8 mouse cellular contexts compared by ENCODE assay signal in the genomic region with DNA sequence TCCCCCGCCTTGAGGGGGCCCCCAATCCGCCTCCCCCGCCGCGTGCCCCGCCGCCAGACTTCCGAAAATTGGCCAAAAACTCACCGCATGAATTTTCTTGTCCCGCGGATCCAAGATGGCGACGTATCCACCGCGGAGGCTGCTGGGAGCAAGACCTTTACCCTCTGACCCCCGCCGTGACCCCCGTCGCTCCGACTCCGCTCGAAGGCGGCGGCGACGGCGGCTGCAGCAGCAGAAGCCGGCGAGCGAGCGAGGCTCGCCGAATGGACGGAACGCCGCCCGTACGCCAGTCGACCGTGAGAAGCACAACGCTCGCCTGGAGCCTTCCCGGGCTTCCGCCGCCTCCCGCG. TPM values are rescaled to one million over a fixed set of nuclear protein-coding genes. Genes with fewer than 3 reads are reported as not detected.
A peak's percentile ranks its signal among the peaks of the same experiment; 100 is the strongest.
DNase-seq lines count a peak whose midpoint lies in the region; ATAC-seq and TF ChIP-seq lines count a peak whose summit lies in the region.

Gene Cnot2, minus strand, starts transcription at position 143 of the 350 bp plus-strand sequence.

- H3K9ac ChIP-seq in lung, postnatal 0 days (replicated peaks; ENCODE audit: low read depth) = peak within 1 kb of the TSS; percentile 89

- peaks cover 14% of the 10 kb centered on the region; the same call in 1 of the 2 replicates for H3K36me3 ChIP-seq in hindbrain, embryonic 10.5 days
- H3K36me3 ChIP-seq in lung, postnatal 0 days (ENCODE audit: insufficient read depth, low read length) = no peaks in the 10 kb centered on the region

- peak within 1 kb of the TSS; percentile 94 for H3K4me3 ChIP-seq in hindbrain, embryonic 10.5 days
- peak within 1 kb of the TSS; percentile 96 for H3K4me3 ChIP-seq in lung, postnatal 0 days (ENCODE audit: low read depth, low read length)

- H3K4me1 ChIP-seq in hindbrain, embryonic 10.5 days (replicated peaks) = peaks cover 23% of the 10 kb centered on the region
- H3K4me1 ChIP-seq in lung, postnatal 0 days (ENCODE audit: insufficient read depth, low read depth, low read length) = no peaks in the 10 kb centered on the region; the same call in 1 of the 2 replicates

- peak within 1 kb of the TSS; percentile 100 for H3K27ac ChIP-seq in hindbrain, embryonic 10.5 days
- peak within 1 kb of the TSS; percentile 99 for H3K27ac ChIP-seq in lung, postnatal 0 days (ENCODE audit: low read length)

- TF ChIP-seq CTCF in lung, postnatal 0 days (IDR thresholded peaks at IDR 0.05) = no peak

- H3K27me3 ChIP-seq in hindbrain, embryonic 10.5 days (ENCODE audit: insufficient read depth, poor library complexity, severe bottlenecking) = no peaks in the 10 kb centered on the region
- no peaks in the 10 kb centered on the region for H3K27me3 ChIP-seq in lung, postnatal 0 days (replicated peaks; ENCODE audit: insufficient read depth, low read length)

- under 1% methylated on average over 47 of the region's 47 CpGs for WGBS in hindbrain, embryonic 10.5 days
- under 1% methylated on average over 44 of the region's 47 CpGs for WGBS in lung, postnatal 0 days

- H3K4me2 ChIP-seq in lung, postnatal 0 days (replicated peaks; ENCODE audit: low read depth, low read length) = peak within 1 kb of the TSS; percentile 80

- peak; percentile 69 for DNase-seq in MEL-GATA-1-ER (ENCODE audit: extremely low read depth, low read depth)
- DNase-seq in cerebellum, adult 8-10 months = peak; percentile 96
- DNase-seq in hindbrain, embryonic 10.5 days (ENCODE audit: low spot score) = peak; percentile 95
- DNase-seq in layer of hippocampus, adult 9-11 months = peak; percentile 91
- DNase-seq in lung, postnatal 0 days (ENCODE audit: low spot score) = peak; percentile 94
- DNase-seq in ovary, postnatal 14 days (ENCODE audit: low spot score) = peak; percentile 88
- DNase-seq in thymus, postnatal 14 days = peak; percentile 96

- peak; percentile 90 for ATAC-seq in frontal cortex, adult (ENCODE audit: low TSS enrichment)
- peak; percentile 93 for ATAC-seq in lung, postnatal 0 days

- H3K9me3 ChIP-seq in hindbrain, embryonic 10.5 days = no peaks in the 10 kb centered on the region
- no peaks in the 10 kb centered on the region for H3K9me3 ChIP-seq in lung, postnatal 0 days (ENCODE audit: low read length)

- no peak for TF ChIP-seq EP300 in lung, postnatal 0 days (IDR thresholded peaks at IDR 0.05)

RNA-seq across cellular contexts. Expression of gene Cnot2, which starts in this region (rescaled TPM):
- polyA plus RNA-seq in hindbrain, embryonic 10.5 days (2016; fragmentation: Nextera tagmentation; extraction: Ambion mirVana) = 107 and 115 TPM in 2 replicates
- polyA plus RNA-seq in lung, postnatal 0 days (2015; fragmentation: Nextera tagmentation; extraction: Ambion mirVana) = 47.3 and 55.7 TPM in 2 replicates

Comparison
In these comparisons a context has a peak if more than half of its experiments do, and no peak if none do; other contexts are left out.
1. Peak in every context shown above with its lines: DNase-seq, ATAC-seq, H3K4me3 ChIP-seq and H3K27ac ChIP-seq.